ENCODE assay signal across 8 mouse cellular contexts in the genomic region with DNA sequence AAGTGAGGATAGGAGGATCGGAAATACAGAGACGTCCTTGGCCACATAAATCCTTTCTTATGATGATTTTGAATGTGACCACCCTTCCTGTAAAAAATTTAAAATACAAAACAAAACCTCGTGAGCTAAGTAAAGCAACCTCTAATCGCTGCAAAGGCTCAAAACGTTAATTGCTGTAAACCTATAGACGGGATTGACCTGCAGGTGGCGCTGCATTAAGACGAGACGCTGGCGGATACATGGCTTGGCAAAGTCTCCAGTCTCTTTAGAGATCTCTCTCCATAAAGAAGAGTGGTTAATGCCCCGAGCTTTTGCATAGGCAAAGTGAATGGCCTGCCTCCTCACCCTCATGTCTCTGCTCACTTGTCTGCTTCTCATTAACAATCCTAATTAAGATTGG. TPM values are rescaled to one million over a fixed set of nuclear protein-coding genes. Genes with fewer than 3 reads are reported as not detected.
DNase-seq lines count a peak whose midpoint lies in the region; ATAC-seq and TF ChIP-seq lines count a peak whose summit lies in the region.

No protein-coding gene starts in this region.

- H3K36me3 ChIP-seq in forebrain, embryonic 10.5 days (replicated peaks) = no peaks in the 10 kb centered on the region
- no peaks in the 10 kb centered on the region for H3K36me3 ChIP-seq in forebrain, embryonic 12.5 days (replicated peaks)
- H3K36me3 ChIP-seq in E14TG2a.4 (ENCODE audit: insufficient read depth, low read length) = no peaks in the 10 kb centered on the region
- H3K36me3 ChIP-seq in midbrain, embryonic 15.5 days (replicated peaks) = no peaks in the 10 kb centered on the region

- peaks cover 20% of the 10 kb centered on the region for H3K4me1 ChIP-seq in forebrain, embryonic 10.5 days
- peaks cover 14% of the 10 kb centered on the region for H3K4me1 ChIP-seq in forebrain, embryonic 12.5 days
- peaks cover 24% of the 10 kb centered on the region for H3K4me1 ChIP-seq in E14TG2a.4 (replicated peaks; ENCODE audit: low read depth, low read length)
- peaks cover 26% of the 10 kb centered on the region for H3K4me1 ChIP-seq in midbrain, embryonic 15.5 days

- TF ChIP-seq CTCF in E14TG2a.4 (conservative IDR thresholded peaks at IDR 0.05; ENCODE audit: low read length) = peak; percentile 61

- intact Hi-C loops in heart, postnatal 25 days (cut with DNase I) = no loop called here

- no peak for ATAC-seq in forebrain, embryonic 12.5 days (ENCODE audit: low FRiP score)
- no peak for ATAC-seq in midbrain, embryonic 15.5 days (replicated peaks)
- ATAC-seq in monocyte, adult 5-6 weeks (replicated peaks; ENCODE audit: insufficient number of reproducible peaks, low FRiP score, low TSS enrichment, poor library complexity, severe bottlenecking) = no peak

- 14% methylated on average over 11 of the region's 11 CpGs for WGBS in forebrain, embryonic 10.5 days
- 13% methylated on average over 11 of the region's 11 CpGs for WGBS in forebrain, embryonic 12.5 days
- 14% methylated on average over 11 of the region's 11 CpGs for WGBS in midbrain, embryonic 15.5 days

- no peaks in the 10 kb centered on the region for H3K9me3 ChIP-seq in forebrain, embryonic 10.5 days
- H3K9me3 ChIP-seq in forebrain, embryonic 12.5 days = no peaks in the 10 kb centered on the region
- no peaks in the 10 kb centered on the region for H3K9me3 ChIP-seq in E14TG2a.4 (ENCODE audit: low read length)
- no peaks in the 10 kb centered on the region for H3K9me3 ChIP-seq in midbrain, embryonic 15.5 days

- peak; percentile 33 for DNase-seq in forebrain, embryonic 10.5 days (ENCODE audit: extremely low spot score, low spot score)
- DNase-seq in cerebellum, postnatal 10 days = peak; percentile 83 to 87
- DNase-seq in layer of hippocampus, adult 18-20 months (ENCODE audit: low spot score in 2 of 2) = peak; percentile 27 to 75
- no peak for DNase-seq in heart, postnatal 25 days (ENCODE audit: low spot score)

- no peak overlapping the region for H3K9ac ChIP-seq in forebrain, embryonic 12.5 days
- H3K9ac ChIP-seq in midbrain, embryonic 15.5 days = no peak overlapping the region

- H3K27me3 ChIP-seq in forebrain, embryonic 10.5 days (ENCODE audit: poor library complexity, severe bottlenecking) = peaks cover 66% of the 10 kb centered on the region
- peaks cover 57% of the 10 kb centered on the region for H3K27me3 ChIP-seq in forebrain, embryonic 12.5 days
- peaks cover 66% of the 10 kb centered on the region for H3K27me3 ChIP-seq in E14TG2a.4 (ENCODE audit: insufficient read depth, low read length)
- no peaks in the 10 kb centered on the region for H3K27me3 ChIP-seq in midbrain, embryonic 15.5 days (replicated peaks)

- H3K4me2 ChIP-seq in forebrain, embryonic 12.5 days = no peak overlapping the region
- 0 out of 2 replicates have a peak overlapping the region, but pooled peaks have one; percentile 64 for H3K4me2 ChIP-seq in midbrain, embryonic 15.5 days

- H3K27ac ChIP-seq in forebrain, embryonic 10.5 days = no peak overlapping the region
- no peak overlapping the region for H3K27ac ChIP-seq in forebrain, embryonic 12.5 days
- H3K27ac ChIP-seq in midbrain, embryonic 15.5 days = 0 out of 2 replicates have a peak overlapping the region, but pooled peaks have one; percentile 89

- no peak overlapping the region for H3K4me3 ChIP-seq in forebrain, embryonic 10.5 days
- no peak overlapping the region for H3K4me3 ChIP-seq in forebrain, embryonic 12.5 days (replicated peaks)
- H3K4me3 ChIP-seq in E14TG2a.4 (replicated peaks; ENCODE audit: low read length) = no peak overlapping the region
- H3K4me3 ChIP-seq in midbrain, embryonic 15.5 days = no peak overlapping the region

RNA-seq across cellular contexts. Expression of gene Gpr139, which starts 2.0 kb away (rescaled TPM):
- 0.14 and 0.19 TPM in 2 replicates for polyA plus RNA-seq in forebrain, embryonic 10.5 days (2016; fragmentation: Nextera tagmentation; extraction: Ambion mirVana)
- polyA plus RNA-seq in forebrain, embryonic 12.5 days (2016; fragmentation: Nextera tagmentation; extraction: Ambion mirVana) = 1.5 and 1.6 TPM in 2 replicates
- total RNA-seq in layer of hippocampus, adult 18-20 months (2021) = 1 to 10 TPM in 1 of 2 experiments, under 1 TPM in 1; 0.89 to 1.5 TPM
- polyA plus RNA-seq in midbrain, embryonic 15.5 days (2015; fragmentation: Nextera tagmentation; extraction: Ambion mirVana) = 14.0 and 14.6 TPM in 2 replicates
- total RNA-seq in heart, postnatal 25 days (2021) = not detected
- total RNA-seq in monocyte, adult 5-6 weeks (2017) = 0.21 TPM in 1 of 3 replicates, not detected in the others
